Mouse (Mus musculus) urinary bladder, adult 18-20 months (tissue): ENCODE data around the gene Rflnb.

Source experiments
- DNase-seq, 2 experiments: peaks; one replicate each; pipeline ENCODE4 v3.0.0; 2022; ENCODE audit warnings: low spot score in 2 of 2, mixed read lengths in 2 of 2

The Rflnb gene

GRCm38 (mm10) chr11:76027139-76028071, at the start of gene Rflnb:
Gene Rflnb (minus strand): TSS chr11:76027782.
- DNase-seq: peak; percentile 81 to 86

GRCm38 (mm10) chr11:76077341-76077740, 49.8 kb upstream of the Rflnb start:
- DNase-seq: no peak

- DNase-seq: no peak
Observed at GRCm38 (mm10) chr11:76074296-76075093, 46.9 kb upstream of the Rflnb start.

GRCm38 (mm10) chr11:76069816-76070215, 42.2 kb upstream of the Rflnb start:
- DNase-seq: no peak

GRCm38 (mm10) chr11:76066563-76067156, 39.1 kb upstream of the Rflnb start:
- no peak for DNase-seq

- DNase-seq: no peak
Observed at GRCm38 (mm10) chr11:76065521-76066095, 38.0 kb upstream of the Rflnb start.

- DNase-seq: no peak
Observed at GRCm38 (mm10) chr11:76064411-76064810, 36.8 kb upstream of the Rflnb start.

GRCm38 (mm10) chr11:76060906-76061305, 33.3 kb upstream of the Rflnb start:
- DNase-seq: no peak

- DNase-seq: peak; percentile 39 to 44
Observed at GRCm38 (mm10) chr11:76059971-76060370, 32.4 kb upstream of the Rflnb start.

GRCm38 (mm10) chr11:76056487-76056886, 28.9 kb upstream of the Rflnb start:
- DNase-seq: no peak

- DNase-seq: no peak
Observed at GRCm38 (mm10) chr11:76052496-76052895, 24.9 kb upstream of the Rflnb start.

- DNase-seq: no peak
Observed at GRCm38 (mm10) chr11:76050967-76051512, 23.5 kb upstream of the Rflnb start.

- no peak for DNase-seq
Observed at GRCm38 (mm10) chr11:76050509-76050908, 22.9 kb upstream of the Rflnb start.

GRCm38 (mm10) chr11:76045367-76045766, 17.8 kb upstream of the Rflnb start:
- no peak for DNase-seq

- DNase-seq: no peak
Observed at GRCm38 (mm10) chr11:76044468-76044867, 16.9 kb upstream of the Rflnb start.

- DNase-seq: no peak
Observed at GRCm38 (mm10) chr11:76042882-76043281, 15.3 kb upstream of the Rflnb start.

GRCm38 (mm10) chr11:76042041-76042638, 14.6 kb upstream of the Rflnb start:
- no peak for DNase-seq

- DNase-seq: no peak
Observed at GRCm38 (mm10) chr11:76040761-76041376, 13.3 kb upstream of the Rflnb start.

GRCm38 (mm10) chr11:76040106-76040505, 12.5 kb upstream of the Rflnb start:
- DNase-seq: no peak

- DNase-seq: no peak
Observed at GRCm38 (mm10) chr11:76039271-76040053, 11.9 kb upstream of the Rflnb start.
